Comparison of ENCODE assay signal across 10 mouse cellular contexts in genomic region chr2:174871844-174872243, GRCm38 (mm10).
DNase-seq lines count a peak whose midpoint lies in the region; ATAC-seq and TF ChIP-seq lines count a peak whose summit lies in the region.
"Had no signal": no experiment of that assay in that cellular context is flagged by ENCODE, and none has a peak within 500 bp of the region (broad histone marks: within the 10 kb centered on the region; RNA-seq: fewer than 3 reads in every experiment).

No protein-coding gene starts in this region.

- DNase-seq in kidney, adult 18-20 months, result no peak
- DNase-seq in brain, embryonic 14.5 days (ENCODE audit: low read depth), result peak; percentile 62
- no peak for DNase-seq in left cerebral cortex, postnatal 36 days (ENCODE audit: low spot score in 2 of 2)
- no peak for DNase-seq in left cerebral cortex, adult 2 months (ENCODE audit: extremely low spot score in 1 of 2, low spot score in 2 of 2)
- DNase-seq: embryo, embryonic 11 days; gastrocnemius, adult 2 months; kidney, adult 11 months had no signal

- no peak overlapping the region for H3K4me3 ChIP-seq in kidney, embryonic 15.5 days (replicated peaks)
- no peak overlapping the region for H3K4me3 ChIP-seq in forebrain, embryonic 13.5 days
- H3K4me3 ChIP-seq in limb, embryonic 12.5 days (replicated peaks), result no peak overlapping the region
- H3K4me3 ChIP-seq in left cerebral cortex, adult 2 months, result no peak overlapping the region
- H3K4me3 ChIP-seq: gastrocnemius, adult 2 months had no signal

- H3K4me1 ChIP-seq in kidney, embryonic 15.5 days, result peaks cover 35% of the 10 kb centered on the region
- H3K4me1 ChIP-seq in forebrain, embryonic 13.5 days, result peaks cover 10% of the 10 kb centered on the region
- H3K4me1 ChIP-seq in limb, embryonic 12.5 days (replicated peaks), result peaks cover 56% of the 10 kb centered on the region

- peak; percentile 23; the same call in 1 of the 2 replicates for ATAC-seq in kidney, embryonic 15.5 days (replicated peaks; ENCODE audit: low FRiP score)
- peak; percentile 36; the same call in 1 of the 2 replicates for ATAC-seq in forebrain, embryonic 13.5 days
- ATAC-seq in limb, embryonic 12.5 days (ENCODE audit: insufficient number of reproducible peaks, insufficient read depth, low FRiP score, low TSS enrichment, low read depth), result no peak

- no peak for TF ChIP-seq POLR2A in brain, embryonic 14.5 days (IDR thresholded peaks at IDR 0.05; ENCODE audit: borderline replicate concordance, extremely low read depth, insufficient read depth, insufficient read length, poor library complexity, severe bottlenecking)

- H3K36me3 ChIP-seq in kidney, embryonic 15.5 days, result no peaks in the 10 kb centered on the region
- H3K36me3 ChIP-seq in forebrain, embryonic 13.5 days (ENCODE audit: poor library complexity, severe bottlenecking), result no peaks in the 10 kb centered on the region
- H3K36me3 ChIP-seq in limb, embryonic 12.5 days, result no peaks in the 10 kb centered on the region

- intact Hi-C loops in left cerebral cortex, postnatal 36 days (cut with DNase I), result no loop called here
- intact Hi-C loops in left cerebral cortex, adult 2 months (cut with DNase I), result no loop called here

- no peak for TF ChIP-seq CTCF in brain, embryonic 14.5 days (IDR thresholded peaks at IDR 0.05; ENCODE audit: borderline replicate concordance, extremely low read depth, insufficient read depth, insufficient read length)
- TF ChIP-seq CTCF in left cerebral cortex, adult 2 months (IDR thresholded peaks at IDR 0.05), result no peak

- H3K9ac ChIP-seq in kidney, embryonic 15.5 days, result no peak overlapping the region
- no peak overlapping the region for H3K9ac ChIP-seq in forebrain, embryonic 13.5 days
- no peak overlapping the region for H3K9ac ChIP-seq in limb, embryonic 12.5 days (replicated peaks)

- no peaks in the 10 kb centered on the region for H3K9me3 ChIP-seq in kidney, embryonic 15.5 days (replicated peaks)
- H3K9me3 ChIP-seq in forebrain, embryonic 13.5 days (replicated peaks), result no peaks in the 10 kb centered on the region
- no peaks in the 10 kb centered on the region for H3K9me3 ChIP-seq in limb, embryonic 12.5 days

- WGBS in kidney, embryonic 15.5 days, result 62% methylated on average over 3 of the region's 3 CpGs
- WGBS in forebrain, embryonic 13.5 days, result 48% methylated on average over 3 of the region's 3 CpGs
- 30% methylated on average over 3 of the region's 3 CpGs for WGBS in limb, embryonic 12.5 days

- 0 out of 2 replicates have a peak overlapping the region, but pooled peaks have one; percentile 37 for H3K27ac ChIP-seq in kidney, embryonic 15.5 days
- no peak overlapping the region for H3K27ac ChIP-seq in forebrain, embryonic 13.5 days
- H3K27ac ChIP-seq in limb, embryonic 12.5 days, result peak overlapping the region; percentile 60; the same call in 1 of the 2 replicates
- no peak overlapping the region for H3K27ac ChIP-seq in left cerebral cortex, adult 2 months
- H3K27ac ChIP-seq: gastrocnemius, adult 2 months had no signal

- H3K4me2 ChIP-seq in kidney, embryonic 15.5 days, result no peak overlapping the region
- no peak overlapping the region for H3K4me2 ChIP-seq in forebrain, embryonic 13.5 days
- no peak overlapping the region for H3K4me2 ChIP-seq in limb, embryonic 12.5 days

- H3K27me3 ChIP-seq in kidney, embryonic 15.5 days, result no peaks in the 10 kb centered on the region
- H3K27me3 ChIP-seq in forebrain, embryonic 13.5 days, result no peaks in the 10 kb centered on the region
- no peaks in the 10 kb centered on the region for H3K27me3 ChIP-seq in limb, embryonic 12.5 days

Comparison
In these comparisons a context has a peak if more than half of its experiments do, and no peak if none do; other contexts are left out.
1. H3K27ac ChIP-seq: peak in kidney, embryonic 15.5 days (single experiment) and limb, embryonic 12.5 days (single experiment); none in forebrain, embryonic 13.5 days (single experiment) and left cerebral cortex, adult 2 months (single experiment).